Mouse (Mus musculus): ENCODE measurements around the gene Yif1b. TPM values are rescaled to one million over a fixed set of nuclear protein-coding genes. Genes with fewer than 3 reads are reported as not detected.

The Yif1b gene
- total RNA-seq, 4 experiments from 2014 or later: 36.9 to 39.3 (median 38.4) TPM

Other genes starting within 250 kb of the Yif1b start
- 1,000 to 10,000 TPM; 1,847 to 2,398 (median 2,093) TPM for gene Ryr1, start 113.2 kb upstream of the Yif1b start, total RNA-seq (2022)
- under 1 TPM; 0.24 to 0.67 (median 0.37) TPM for gene Rasgrp4, start 103.5 kb upstream of the Yif1b start, total RNA-seq (2022)
- gene Fam98c, start 82.1 kb upstream of the Yif1b start, total RNA-seq (2022): 10 to 100 TPM in 3 of 4 experiments, 1 to 10 TPM in 1; 9.9 to 11.0 (median 10.5) TPM
- gene Ggn, start 68.1 kb upstream of the Yif1b start, total RNA-seq (2022): under 1 TPM in 3 of 4 experiments, not detected in 1; 0.21 to 0.25 (median 0.24) TPM
- gene Spred3, start 67.9 kb upstream of the Yif1b start, total RNA-seq (2022): 1 to 10 TPM; 1.6 to 3.6 (median 2.6) TPM
- 100 to 1,000 TPM; 168 to 274 (median 229) TPM for gene Psmd8, start 57.6 kb upstream of the Yif1b start, total RNA-seq (2022)
- under 1 TPM in 2 of 4 experiments, not detected in 2; 0.13 to 0.68 TPM for gene Catsperg1, start 24.3 kb upstream of the Yif1b start, total RNA-seq (2022)
- under 1 TPM; 0.39 to 0.63 (median 0.49) TPM for gene Kcnk6, start 5.8 kb upstream of the Yif1b start, total RNA-seq (2022)
- under 1 TPM in 3 of 4 experiments, not detected in 1; 0.44 to 0.85 (median 0.79) TPM for gene 2200002D01Rik, start 10.1 kb downstream of the Yif1b start, total RNA-seq (2022)
- gene Spint2, start 43.6 kb downstream of the Yif1b start, total RNA-seq (2022): 10 to 100 TPM; 11.2 to 15.9 (median 12.5) TPM
- 1 to 10 TPM; 2.7 to 3.4 (median 3.0) TPM for gene Ppp1r14a, start 51.0 kb downstream of the Yif1b start, total RNA-seq (2022)
- 1 to 10 TPM in 3 of 4 experiments, under 1 TPM in 1; 0.92 to 4.5 (median 2.0) TPM for gene Dpf1, start 65.6 kb downstream of the Yif1b start, total RNA-seq (2022)

Measured in gastrocnemius, adult 8-10 months (tissue).